Mouse (Mus musculus) thymus, postnatal 25 days (tissue): ENCODE results near the gene Kdelc1.

Experiments used
- DNase-seq: peaks from one replicate; pipeline ENCODE4 v3.0.0; 2022

Gene Kdelc1

DNA sequence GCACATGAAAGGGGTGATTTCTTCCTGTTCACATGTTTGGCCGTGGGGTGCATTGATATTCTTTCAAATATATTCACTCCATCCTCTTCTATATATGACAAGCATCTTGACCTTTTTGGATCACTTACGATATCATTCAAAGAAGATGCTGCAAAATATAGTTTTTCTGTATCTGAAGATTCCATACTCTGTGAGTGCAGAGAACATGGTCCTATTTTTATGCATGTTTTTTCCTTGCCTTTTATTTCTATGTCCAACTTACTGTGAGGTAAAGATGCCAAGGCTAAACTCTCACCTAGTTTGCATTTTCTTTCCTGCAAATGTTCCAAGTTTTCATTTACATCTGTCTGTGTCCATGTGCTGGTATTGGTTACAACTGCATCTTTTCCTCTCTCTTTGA, 56.8 kb downstream of the Kdelc1 start, which contains the start of gene Gm8251:
TSS of gene Gm8251 (minus strand) at position 101 of the 400 bp plus-strand sequence.
- DNase-seq: no peak

DNA sequence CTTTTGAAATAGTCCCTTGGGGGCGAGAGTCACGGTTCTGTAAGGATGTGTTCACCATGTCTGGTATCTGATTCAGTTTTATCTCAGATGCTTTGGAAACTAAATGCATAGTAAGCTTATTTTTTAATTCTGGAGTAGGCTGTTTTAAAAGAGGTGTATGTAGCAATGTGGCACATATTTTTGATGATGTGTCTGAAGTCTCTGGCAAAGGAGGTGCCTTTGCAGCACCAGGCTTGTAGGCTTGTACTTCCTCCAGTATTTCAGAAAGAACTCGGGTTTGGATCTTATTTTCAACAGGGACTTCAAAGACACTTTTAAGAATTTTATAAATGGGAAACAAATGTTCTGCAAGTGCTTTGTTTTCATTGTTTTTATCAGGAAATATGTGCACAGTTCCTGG, 60.8 kb downstream of the Kdelc1 start:
- DNase-seq: no peak
